Mouse (Mus musculus) left cerebral cortex, postnatal 36 days (tissue): Measurements from ENCODE around the gene Gm3646. TPM values are rescaled to one million over a fixed set of nuclear protein-coding genes. Genes with fewer than 3 reads are reported as not detected.

Source experiments
- DNase-seq, 2 experiments: peaks; one replicate each; pipeline ENCODE4 v3.0.0; 2021 to 2022; ENCODE audit warnings: low spot score in 2 of 2, mixed read lengths in 1 of 2
- intact Hi-C: fragments of 180-260 bp; cut with DNase I; formaldehyde crosslinking; loops from one replicate; pipeline ENCODE4 v1.15.1; 2025
- total RNA-seq, 2 experiments: library from RNA; stranded (reverse); gene quantifications; 2 replicates each; pipeline ENCODE4 v1.2.3; 2021

Gene Gm3646
- total RNA-seq: not detected

DNA sequence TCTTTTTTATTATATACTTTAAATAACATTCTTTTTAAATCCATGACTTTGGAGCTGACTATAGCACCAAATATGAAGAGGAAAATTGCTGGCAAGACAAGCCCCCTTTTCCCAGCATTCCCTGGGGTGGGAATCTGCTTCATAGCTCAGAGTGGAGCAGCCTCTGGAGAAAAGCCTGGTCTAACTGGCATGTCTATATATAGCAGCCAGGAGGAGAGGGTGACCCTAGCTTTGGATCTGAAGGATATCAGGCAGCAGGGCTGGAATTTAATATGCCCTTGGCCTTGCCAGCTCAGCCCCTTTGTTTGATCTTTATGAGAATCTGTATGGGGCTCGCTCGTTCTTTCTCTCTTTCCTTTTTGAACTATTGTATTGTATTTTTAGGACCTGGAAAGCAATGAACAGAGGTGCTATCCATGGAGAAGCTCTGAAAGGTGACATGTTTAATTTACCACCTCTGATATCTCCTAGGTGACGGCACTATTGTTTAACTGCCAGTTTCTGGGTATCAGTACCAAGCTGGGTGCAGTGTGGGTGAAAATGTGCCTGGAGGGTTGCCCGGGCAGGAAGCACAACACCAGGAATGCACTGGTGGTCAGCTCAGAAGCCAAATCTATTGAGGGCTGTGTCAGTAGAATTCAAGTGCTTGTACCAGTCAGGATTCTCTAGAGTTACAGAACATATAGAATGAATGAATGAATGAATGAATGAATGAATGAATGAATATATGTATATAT is at the start of gene Gm3646:
Gene Gm3646, minus strand, starts transcription at position 90 of the 737 bp plus-strand sequence.
- DNase-seq: no peak
- intact Hi-C loops: no loop called here

GRCm38 (mm10) chr1:39847066-39847465 is 41.9 kb upstream of the Gm3646 start:
- intact Hi-C loops: no loop called here
- DNase-seq: no peak

- DNase-seq: no peak
- intact Hi-C loops: no loop called here
These were observed 41.0 kb upstream of the Gm3646 start for GRCm38 (mm10) chr1:39846031-39846550.

DNA sequence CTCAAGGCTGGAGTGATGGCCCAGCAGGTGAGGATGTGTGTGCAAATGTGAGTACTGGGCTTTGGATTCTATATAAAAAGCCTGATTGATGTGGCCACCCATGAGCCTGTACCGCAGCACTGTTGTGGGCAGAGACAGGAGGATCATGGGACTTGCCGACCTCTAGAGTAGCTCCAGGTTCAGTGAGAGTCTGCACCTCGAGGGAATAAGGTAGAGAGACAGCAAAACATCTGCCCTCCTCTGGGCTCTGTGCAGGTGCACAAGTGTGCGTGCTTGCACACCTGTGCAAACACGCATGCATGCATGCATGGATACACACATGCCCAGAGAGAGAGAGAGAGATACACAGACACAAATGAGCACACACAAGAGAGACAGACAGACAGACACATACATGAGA is 38.2 kb upstream of the Gm3646 start:
- DNase-seq: no peak
- intact Hi-C loops: no loop called here

GRCm38 (mm10) chr1:39842218-39843007 is 37.3 kb upstream of the Gm3646 start:
- no peak for DNase-seq
- intact Hi-C loops: no loop called here

DNA sequence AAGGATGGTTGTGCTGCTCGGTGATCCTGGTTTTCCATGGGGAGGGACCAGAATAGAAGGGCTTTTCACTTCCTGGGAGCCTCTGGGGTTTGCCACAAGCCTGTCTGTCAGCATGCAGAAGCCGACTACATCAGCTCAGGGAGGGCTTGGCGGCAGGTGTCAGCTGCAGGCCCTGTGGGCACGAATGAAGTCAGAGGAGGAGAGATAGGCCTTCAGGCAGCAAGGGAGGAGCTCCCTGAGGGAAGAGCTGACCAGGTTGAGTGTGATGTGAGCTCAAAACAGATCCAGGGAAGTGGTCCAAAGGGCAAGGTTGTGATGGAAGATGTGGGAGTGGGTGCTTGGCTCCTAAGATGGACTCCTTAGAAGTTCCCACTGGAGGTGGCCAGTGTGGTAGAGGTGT is 35.7 kb upstream of the Gm3646 start:
- intact Hi-C loops: no loop called here
- DNase-seq: no peak

DNA sequence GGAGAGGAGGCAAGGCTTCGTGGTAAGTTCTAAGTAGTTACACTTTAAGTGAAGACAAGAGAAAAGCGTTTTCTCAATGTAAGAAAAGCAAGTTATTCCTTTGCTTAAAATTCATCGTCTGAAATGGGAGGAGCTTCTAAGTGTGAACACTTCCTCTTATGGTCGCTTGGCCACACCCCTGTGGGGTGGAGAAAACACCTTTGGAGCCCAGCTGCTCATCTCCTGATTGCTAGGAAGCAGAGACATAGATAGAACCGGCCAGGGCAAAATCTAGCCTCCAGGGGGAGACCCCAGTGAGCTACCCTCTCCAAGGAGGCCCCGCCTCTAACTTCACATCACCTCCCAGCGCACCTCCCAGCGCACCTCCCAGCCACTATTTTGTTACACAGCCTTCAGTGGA is 34.7 kb upstream of the Gm3646 start:
- intact Hi-C loops: no loop called here
- no peak for DNase-seq

DNA sequence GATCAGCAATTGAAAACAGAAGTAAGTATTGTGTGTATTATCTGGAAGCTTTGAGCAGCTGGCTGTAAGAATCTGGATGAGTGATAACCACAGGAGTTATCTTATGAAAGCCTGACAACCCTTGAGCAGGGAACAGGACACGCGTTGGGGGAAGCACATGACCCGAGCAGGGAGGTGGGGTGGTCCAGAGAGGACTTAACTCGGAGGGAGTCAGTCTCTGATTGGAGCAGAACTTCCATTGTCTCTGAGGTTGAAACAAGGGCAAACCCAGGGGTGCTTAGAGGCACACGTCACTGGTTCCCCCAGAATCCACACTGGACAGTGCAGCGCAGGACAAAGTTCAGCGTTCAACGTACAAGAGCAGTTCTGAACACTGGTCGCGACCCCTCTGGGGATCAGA is 34.1 kb upstream of the Gm3646 start:
- intact Hi-C loops: no loop called here
- no peak for DNase-seq

DNA sequence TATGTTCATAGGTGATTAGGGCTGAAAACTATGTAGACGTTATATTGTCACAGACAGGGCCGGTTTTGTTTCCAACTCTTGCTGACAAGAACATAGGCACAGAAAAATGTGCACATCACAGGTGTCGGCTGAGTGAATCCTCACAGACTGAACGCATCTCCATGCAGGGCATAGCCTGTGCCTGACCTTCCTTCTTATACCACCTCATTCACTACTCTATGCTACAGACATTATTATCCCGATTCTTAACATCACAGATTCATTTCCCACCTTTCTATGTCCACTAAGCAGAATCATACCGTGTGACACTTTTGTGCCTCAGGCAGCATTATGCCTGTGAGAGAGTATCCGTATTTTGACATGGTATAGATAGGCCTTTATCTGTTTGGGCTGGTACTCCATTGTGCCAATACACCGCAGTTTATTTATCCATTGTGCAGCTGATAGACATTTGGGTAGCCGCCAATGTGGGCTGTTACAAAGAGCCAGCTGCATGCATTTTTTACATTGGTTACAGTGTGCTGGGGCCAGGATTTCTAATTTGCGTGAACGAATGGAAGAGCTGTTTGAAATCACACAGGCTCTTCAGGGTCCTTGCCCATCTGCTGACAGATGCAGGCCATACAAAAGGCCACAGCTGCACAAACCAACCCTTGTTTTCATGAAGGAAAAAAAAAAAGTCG is 33.5 kb upstream of the Gm3646 start:
- intact Hi-C loops: no loop called here
- DNase-seq: no peak

DNA sequence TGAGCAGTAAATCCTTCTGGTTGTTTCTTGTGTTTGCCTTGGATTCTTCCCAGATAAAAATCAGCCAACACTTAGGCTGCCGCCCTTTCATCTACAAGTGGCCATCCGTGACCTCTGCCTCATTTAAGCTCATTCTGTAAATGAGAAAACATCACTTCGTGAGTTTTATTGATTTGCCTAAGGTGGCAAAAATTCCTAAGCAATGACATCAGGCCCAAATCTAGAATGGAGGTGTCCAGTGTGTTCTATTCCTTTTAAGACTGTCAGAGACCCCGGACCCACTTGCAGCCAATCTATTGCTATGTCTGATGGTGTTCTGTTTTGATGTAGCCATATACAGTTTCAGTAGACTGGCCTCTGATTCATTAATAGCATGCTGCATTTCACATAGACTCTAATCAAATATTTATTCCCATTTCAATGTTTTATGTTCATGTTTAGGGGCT is 26.5 kb upstream of the Gm3646 start:
- intact Hi-C loops: no loop called here
- DNase-seq: no peak

- no peak for DNase-seq
- intact Hi-C loops: no loop called here
These were observed 25.9 kb upstream of the Gm3646 start for GRCm38 (mm10) chr1:39830786-39831593.

GRCm38 (mm10) chr1:39824902-39825301 is 19.8 kb upstream of the Gm3646 start:
- intact Hi-C loops: no loop called here
- DNase-seq: no peak

DNA sequence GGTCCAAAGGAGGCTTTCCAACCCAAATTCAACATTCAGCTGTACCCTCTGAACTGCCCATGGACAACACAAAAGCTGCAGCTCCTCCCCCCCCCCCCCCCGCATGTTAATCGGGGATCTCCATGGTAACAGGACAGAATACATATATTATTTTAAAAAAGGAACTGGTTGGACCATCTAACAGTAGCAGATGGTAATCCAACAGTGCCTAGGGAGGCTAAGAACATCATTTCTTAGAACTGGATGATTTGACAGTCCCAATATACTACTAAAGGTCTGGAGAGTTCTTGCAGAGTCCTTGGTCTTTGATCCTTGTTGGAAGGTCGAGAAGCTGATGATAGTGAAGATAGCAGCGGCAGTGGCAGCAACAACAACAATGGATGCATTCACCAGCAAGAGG is 19.1 kb upstream of the Gm3646 start:
- intact Hi-C loops: no loop called here
- DNase-seq: no peak

DNA sequence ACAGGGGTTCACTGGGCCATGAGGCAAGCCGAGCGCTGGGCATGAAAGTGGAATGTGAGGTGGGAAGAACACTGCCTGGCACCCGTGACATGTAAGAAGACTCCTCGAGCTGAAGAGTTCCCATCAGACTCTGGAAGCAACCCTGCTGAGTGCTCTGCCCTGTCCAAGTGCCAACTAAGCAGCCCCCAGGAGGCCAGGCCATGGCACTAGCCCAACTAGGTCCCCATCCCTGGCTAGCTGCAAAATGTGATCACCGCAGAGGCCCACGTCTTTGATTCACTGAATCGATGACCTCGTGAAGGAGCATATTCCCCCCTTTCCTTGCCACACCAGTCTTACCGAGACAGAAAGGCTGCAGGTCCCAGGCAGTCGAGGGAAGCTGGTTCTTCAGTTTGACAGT is 14.5 kb upstream of the Gm3646 start:
- intact Hi-C loops: no loop called here
- DNase-seq: no peak

- intact Hi-C loops: no loop called here
- DNase-seq: no peak
These were observed 10.6 kb upstream of the Gm3646 start for GRCm38 (mm10) chr1:39815766-39816165.

DNA sequence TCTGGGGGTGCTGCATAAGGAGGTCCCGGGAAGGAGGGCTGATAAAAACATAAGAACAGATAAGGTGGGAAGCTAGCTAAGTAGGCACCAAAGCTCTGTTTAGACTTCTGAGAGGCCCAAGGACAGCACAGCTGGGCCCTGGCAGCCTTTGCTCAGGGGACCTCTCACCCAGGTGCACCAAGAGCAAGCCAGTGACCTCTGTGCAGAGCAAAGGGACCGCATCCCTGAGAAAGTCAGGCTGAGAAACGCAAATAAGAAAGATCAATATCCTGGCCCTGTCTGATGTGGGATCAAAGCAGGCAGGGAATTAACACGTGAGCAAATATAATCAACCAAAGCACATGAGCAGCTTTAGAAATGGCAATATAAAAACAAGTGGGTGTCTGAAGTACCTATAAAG is 7.9 kb upstream of the Gm3646 start:
- intact Hi-C loops: no loop called here
- no peak for DNase-seq

- intact Hi-C loops: no loop called here
- DNase-seq: no peak
These were observed 343 bp downstream of the Gm3646 start for GRCm38 (mm10) chr1:39804789-39805188.

GRCm38 (mm10) chr1:39802946-39803345 is 2.2 kb downstream of the Gm3646 start:
- DNase-seq: no peak
- intact Hi-C loops: no loop called here

GRCm38 (mm10) chr1:39797496-39797895 is 7.6 kb downstream of the Gm3646 start:
- intact Hi-C loops: no loop called here
- no peak for DNase-seq

DNA sequence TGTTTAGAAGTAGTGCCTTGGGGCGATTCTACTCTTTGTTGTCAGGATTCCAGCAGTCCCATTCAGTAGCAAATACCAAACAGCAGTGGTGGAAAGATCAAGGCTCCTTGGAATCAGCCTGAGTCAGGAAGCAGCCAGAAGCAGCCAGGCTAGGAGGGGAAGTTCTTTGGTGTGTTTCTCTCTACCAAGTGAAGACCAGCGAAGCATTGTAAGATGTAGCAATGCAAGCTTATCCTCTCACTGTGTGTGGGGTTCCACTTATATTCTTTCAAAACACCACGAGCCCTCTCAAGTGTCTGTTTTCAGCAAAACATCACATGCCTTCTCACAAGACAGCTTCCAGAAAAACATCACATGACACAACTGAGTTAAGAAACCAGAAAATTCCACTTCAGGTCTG is 8.4 kb downstream of the Gm3646 start:
- DNase-seq: no peak
- intact Hi-C loops: no loop called here
